Mouse (Mus musculus): ENCODE data around the gene Rhou. TPM values are rescaled to one million over a fixed set of nuclear protein-coding genes. Genes with fewer than 3 reads are reported as not detected.

Rhou gene
- polyA plus RNA-seq, 2 experiments from 2014 or later, result not detected

- ATAC-seq, result no peak
These were observed 43.6 kb downstream of the Rhou start for GRCm38 (mm10) chr8:123697329-123697728.

DNA sequence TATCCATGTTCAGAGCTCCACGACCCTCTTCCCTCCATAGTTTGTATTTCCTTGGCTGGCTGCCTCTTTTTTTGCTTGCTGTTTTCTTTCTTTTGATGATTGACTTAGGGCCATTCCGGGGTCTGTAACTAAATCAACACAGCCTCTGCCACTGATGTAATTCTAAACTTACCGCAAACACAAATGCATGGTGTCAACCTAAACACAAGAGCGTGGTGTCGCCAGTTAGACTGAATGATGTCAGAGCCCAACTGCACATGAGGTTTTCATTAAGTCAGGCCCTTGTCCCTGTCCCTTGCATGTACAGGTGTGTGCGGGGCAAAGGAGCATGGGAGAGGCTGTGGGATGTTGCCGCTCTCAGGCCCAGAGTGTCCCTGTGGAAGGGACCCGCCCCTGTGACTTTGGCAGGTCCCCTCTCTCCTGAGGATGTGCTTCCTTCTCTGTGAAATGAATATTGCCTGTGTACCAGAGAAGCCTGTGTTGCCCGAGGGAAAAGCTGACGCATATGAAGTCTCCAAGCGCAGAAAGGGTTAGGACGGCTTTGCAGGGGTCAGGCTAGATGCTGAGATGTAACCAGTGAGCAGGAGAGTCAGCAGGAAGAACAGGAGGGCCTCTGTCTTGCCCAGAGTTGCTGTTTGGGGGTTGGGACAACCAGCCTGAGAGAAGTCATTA, 46.8 kb downstream of the Rhou start:
- ATAC-seq, result no peak

DNA sequence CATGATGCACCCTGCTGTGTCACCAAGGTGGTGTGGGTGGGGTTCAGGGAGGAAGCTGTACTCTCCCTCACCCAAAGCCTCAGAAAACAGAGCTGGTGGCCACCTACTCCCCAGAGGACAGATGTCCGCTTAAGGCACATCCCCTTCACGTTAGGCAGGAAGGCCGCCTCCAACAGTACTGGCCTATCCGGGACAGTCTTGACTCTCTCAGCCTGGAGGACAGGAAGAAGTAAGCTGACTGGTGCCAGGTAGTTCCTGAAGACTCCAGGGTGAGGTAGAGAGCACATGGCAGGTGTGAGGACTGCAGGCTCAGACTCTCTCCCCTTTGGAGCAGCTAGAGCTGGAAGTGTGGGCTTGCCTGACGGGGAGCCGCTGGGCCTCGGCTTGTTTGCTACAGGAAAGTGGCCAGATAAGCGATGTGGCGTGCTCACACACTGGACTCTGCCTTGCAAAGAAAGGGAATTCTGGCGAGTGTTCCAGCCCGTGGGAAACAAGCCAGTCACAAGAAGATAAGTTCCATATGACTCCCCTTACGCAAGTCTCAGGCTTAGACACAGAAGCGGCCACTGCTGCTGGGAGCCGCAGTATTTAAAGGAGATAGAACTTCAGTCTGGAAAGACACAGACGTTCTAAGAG, 48.3 kb downstream of the Rhou start:
- ATAC-seq, result no peak

DNA sequence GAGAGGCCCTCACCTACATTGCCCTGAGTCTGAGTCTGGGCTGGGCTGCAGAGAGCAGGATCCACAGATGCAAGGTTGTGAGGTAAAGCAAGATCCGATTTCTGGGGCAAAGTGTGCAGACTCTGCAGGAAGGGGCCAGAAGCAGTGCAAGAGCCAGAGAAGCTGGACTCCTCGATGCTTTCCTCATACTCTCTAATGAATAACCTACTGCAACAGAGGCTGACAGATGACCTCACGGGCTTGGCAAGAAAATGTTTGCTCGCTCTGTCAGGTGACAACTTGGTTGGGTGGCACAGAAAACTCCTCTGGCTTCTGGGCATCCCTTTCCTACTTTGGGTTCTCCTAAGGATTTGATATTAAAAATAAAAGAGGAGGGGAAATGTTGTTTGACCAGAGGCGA, 51.6 kb downstream of the Rhou start:
- no peak for ATAC-seq

- ATAC-seq, result no peak
These were observed 53.4 kb downstream of the Rhou start for GRCm38 (mm10) chr8:123707137-123707536.

- ATAC-seq, result no peak
These were observed 55.0 kb downstream of the Rhou start for GRCm38 (mm10) chr8:123708729-123709128.

DNA sequence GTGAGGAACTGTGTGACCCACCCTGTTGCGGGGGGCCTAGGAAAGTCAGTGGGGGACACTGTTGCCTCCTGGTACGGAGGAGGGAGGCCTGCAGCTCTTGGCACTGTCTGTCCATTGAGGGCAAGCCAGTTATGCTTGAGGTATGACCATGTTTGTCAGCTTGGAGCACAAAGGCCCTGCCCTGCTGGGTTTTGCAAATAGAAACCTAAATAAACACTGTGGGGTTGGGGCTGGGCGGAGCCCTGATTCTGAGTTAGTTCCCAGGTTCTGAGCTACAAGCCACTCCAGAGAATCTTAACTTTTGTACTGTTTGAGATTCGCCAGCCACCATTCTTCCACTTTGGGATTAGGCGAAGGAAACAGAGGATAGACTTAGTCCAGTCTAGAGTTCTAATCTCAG, 56.6 kb downstream of the Rhou start:
- ATAC-seq, result no peak

Other genes with a start within 250 kb of the Rhou start
- gene Mc1r, start 246.8 kb upstream of the Rhou start, polyA plus RNA-seq (2017; shearing (Covaris generic)), result not detected
- gene Tubb3, start 242.5 kb upstream of the Rhou start, polyA plus RNA-seq (2017; shearing (Covaris generic)), result under 1 TPM; 0.53 to 0.68 TPM
- gene Def8, start 230.4 kb upstream of the Rhou start, polyA plus RNA-seq (2017; shearing (Covaris generic)), result 10 to 100 TPM in 1 of 2 experiments, 1 to 10 TPM in 1; 5.6 to 11.1 TPM
- gene Afg3l1, start 176.0 kb upstream of the Rhou start, polyA plus RNA-seq (2017; shearing (Covaris generic)), result 10 to 100 TPM; 31.5 to 36.9 TPM
- under 1 TPM in 1 of 2 experiments, not detected in 1; 0.46 TPM for gene Dbndd1, start 138.5 kb upstream of the Rhou start, polyA plus RNA-seq (2017; shearing (Covaris generic))
- gene Gas8, start 135.1 kb upstream of the Rhou start, polyA plus RNA-seq (2017; shearing (Covaris generic)), result 1 to 10 TPM; 4.9 to 8.4 TPM
- 10 to 100 TPM; 14.2 to 20.3 TPM for gene Rab4a, start 152.1 kb downstream of the Rhou start, polyA plus RNA-seq (2017; shearing (Covaris generic))
- 1 to 10 TPM; 3.2 to 3.3 TPM for gene Ccsap, start 206.3 kb downstream of the Rhou start, polyA plus RNA-seq (2017; shearing (Covaris generic))
- gene Acta1, start 240.8 kb downstream of the Rhou start, polyA plus RNA-seq (2017; shearing (Covaris generic)), result under 1 TPM in 1 of 2 experiments, not detected in 1; 0.48 TPM